Mouse (Mus musculus) layer of hippocampus, adult 18-20 months (tissue): Measurements from ENCODE around the gene Itga11. TPM values are rescaled to one million over a fixed set of nuclear protein-coding genes. Genes with fewer than 3 reads are reported as not detected.
"Not testable (repeated sequence)": the region's sequence is repeated elsewhere in the genome, so short reads cannot be mapped to it uniquely, and the experiment has no call there.

ENCODE experiments used
- DNase-seq, 2 experiments: peaks; one replicate each; pipeline ENCODE4 v3.0.0; 2022; ENCODE audit warnings: low spot score in 2 of 2
- total RNA-seq, 2 experiments: library from RNA; stranded (reverse); gene quantifications; 2 replicates each; pipeline ENCODE4 v1.2.3; 2021

Itga11 gene
- total RNA-seq, 2 experiments from 2014 or later = 3.2 to 4.3 TPM

GRCm38 (mm10) chr9:62816323-62817098, 138.9 kb downstream of the Itga11 start:
- no peak for DNase-seq

GRCm38 (mm10) chr9:62817099-62817571, 139.5 kb downstream of the Itga11 start:
- peak in 1 of 2 experiments; percentile 57 for DNase-seq

GRCm38 (mm10) chr9:62817828-62818614, 140.4 kb downstream of the Itga11 start:
- no peak for DNase-seq

GRCm38 (mm10) chr9:62819494-62819893, 141.9 kb downstream of the Itga11 start:
- no peak for DNase-seq

- DNase-seq = not testable (repeated sequence)
Observed at GRCm38 (mm10) chr9:62819910-62820309, 142.3 kb downstream of the Itga11 start.

GRCm38 (mm10) chr9:62820829-62821228, 143.2 kb downstream of the Itga11 start:
- DNase-seq = no peak

- no peak for DNase-seq
Observed at GRCm38 (mm10) chr9:62821811-62822210, 144.2 kb downstream of the Itga11 start.

GRCm38 (mm10) chr9:62825791-62826393, 148.3 kb downstream of the Itga11 start:
- no peak for DNase-seq

- DNase-seq = no peak
Observed at GRCm38 (mm10) chr9:62826456-62826855, 148.8 kb downstream of the Itga11 start.

GRCm38 (mm10) chr9:62827939-62828652, 150.5 kb downstream of the Itga11 start:
- DNase-seq = peak in 1 of 2 experiments; percentile 64

GRCm38 (mm10) chr9:62828662-62829086, 151.0 kb downstream of the Itga11 start:
- peak; percentile 90 to 94 for DNase-seq

- DNase-seq = no peak
Observed at GRCm38 (mm10) chr9:62829877-62830276, 152.3 kb downstream of the Itga11 start.

Other genes starting within 250 kb of the Itga11 start
- 100 to 1,000 TPM; 214 to 231 TPM for gene Coro2b, start 140.8 kb upstream of the Itga11 start, total RNA-seq
- gene Fem1b, start 134.1 kb downstream of the Itga11 start, total RNA-seq = 100 to 1,000 TPM in 1 of 2 experiments, 10 to 100 TPM in 1; 95.5 to 100 TPM
- 10 to 100 TPM; 10.2 to 13.5 TPM for gene Cln6, start 161.0 kb downstream of the Itga11 start, total RNA-seq
- gene Calml4, start 180.3 kb downstream of the Itga11 start, total RNA-seq = 1 to 10 TPM; 1.8 to 2.0 TPM